Mouse (Mus musculus) c-Kit-positive CD71-positive TER-119-positive erythroid progenitor cells, embryonic 14.5 days (primary cell): ENCODE results near the gene Slf1.
"Not testable (repeated sequence)": the region's sequence is repeated elsewhere in the genome, so short reads cannot be mapped to it uniquely, and the experiment has no call there.

Experiments used
- DNase-seq: peaks from one replicate; pipeline ENCODE4 v3.0.0-alpha.2; 2013; ENCODE audit warnings: low spot score

The Slf1 gene

GRCm38 (mm10) chr13:77134931-77135620, at the start of gene Slf1, which contains the start of gene 2210408I21Rik:
Slf1 (minus strand) TSS chr13:77135473.
2210408I21Rik (plus strand) TSS chr13:77135540.
- DNase-seq: peak; percentile 82

DNA sequence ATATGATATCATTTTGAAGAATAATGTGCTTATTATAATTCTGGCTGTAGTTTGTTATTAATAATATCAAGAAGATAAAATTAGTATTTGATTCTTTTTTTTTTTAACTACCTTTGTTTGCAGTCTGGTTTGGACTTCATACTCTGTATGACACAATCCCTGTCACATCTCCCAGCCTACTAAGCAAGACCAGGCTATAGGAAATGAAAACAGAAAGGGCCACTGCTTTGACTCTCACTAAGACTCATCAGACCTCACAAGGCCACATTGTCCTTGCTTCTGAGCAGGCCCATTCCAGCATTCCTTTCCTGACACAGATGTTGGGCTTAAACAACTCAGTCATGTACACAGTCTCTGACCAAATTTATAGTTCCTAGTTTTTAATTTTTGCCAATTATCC, 42.7 kb upstream of the Slf1 start:
- DNase-seq: no peak

DNA sequence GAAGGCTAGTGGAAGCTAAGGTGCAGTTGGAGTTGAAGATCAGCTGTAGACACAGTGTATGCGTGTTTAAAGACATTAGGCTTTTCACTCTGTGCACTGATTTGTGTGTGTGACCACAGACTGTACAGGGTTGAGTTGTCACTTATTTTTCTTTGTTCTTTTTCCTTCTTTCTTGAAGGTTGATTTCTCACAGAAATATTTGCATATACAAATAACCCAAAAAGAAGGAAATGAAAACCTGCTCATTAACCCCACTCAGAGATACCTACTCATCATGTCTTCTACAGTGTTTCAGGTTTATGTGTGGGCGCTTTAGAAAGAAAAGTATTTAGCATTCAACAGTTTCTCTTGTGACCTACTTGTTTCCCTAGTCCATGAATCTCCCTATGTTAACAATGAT, 5.6 kb upstream of the Slf1 start:
- DNase-seq: no peak

- no peak for DNase-seq
Observed at GRCm38 (mm10) chr13:77135621-77135981, 328 bp upstream of the Slf1 start.

GRCm38 (mm10) chr13:77131132-77131531, 4.1 kb downstream of the Slf1 start:
- DNase-seq: no peak

DNA sequence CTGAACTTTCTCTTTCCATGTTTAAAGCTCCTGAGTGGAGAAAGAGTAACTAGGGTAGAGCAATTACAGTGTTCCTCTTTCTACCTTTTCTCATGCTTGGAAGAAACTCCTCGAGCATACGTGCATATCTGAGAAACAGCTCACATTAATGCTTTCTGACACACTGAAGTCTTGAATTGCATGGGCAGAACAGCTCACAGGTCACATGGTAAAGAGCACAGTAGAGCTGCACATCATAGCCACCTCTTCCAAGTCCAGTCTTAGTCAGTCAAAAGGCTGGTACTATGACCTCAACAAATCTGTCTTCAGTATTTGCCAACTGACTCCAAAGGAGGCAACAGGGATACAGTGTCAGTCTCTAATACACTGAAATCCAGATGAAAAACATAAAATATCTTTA, 7.0 kb downstream of the Slf1 start:
- no peak for DNase-seq

GRCm38 (mm10) chr13:77125159-77125558, 10.1 kb downstream of the Slf1 start:
- DNase-seq: no peak

DNA sequence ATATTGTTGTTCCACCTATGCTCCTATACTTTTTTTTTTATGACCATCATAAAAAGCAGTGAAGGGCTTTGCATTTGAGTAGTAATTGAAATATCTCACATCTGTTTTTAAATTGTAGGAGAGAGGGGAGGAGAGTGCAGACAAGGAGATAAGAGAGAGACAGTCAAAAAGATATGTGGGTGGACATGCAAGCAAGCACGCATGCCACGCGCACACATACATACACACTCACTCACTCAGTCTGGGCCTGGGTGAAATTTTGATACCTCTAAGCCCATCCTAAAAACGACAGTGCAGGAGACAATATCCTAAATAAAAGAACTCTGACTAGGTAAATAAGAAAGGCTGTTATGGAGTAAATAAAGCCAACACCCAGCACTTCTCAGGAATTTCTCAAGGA, 16.6 kb downstream of the Slf1 start:
- no peak for DNase-seq

- DNase-seq: no peak
Observed at GRCm38 (mm10) chr13:77107734-77108133, 27.5 kb downstream of the Slf1 start.

DNA sequence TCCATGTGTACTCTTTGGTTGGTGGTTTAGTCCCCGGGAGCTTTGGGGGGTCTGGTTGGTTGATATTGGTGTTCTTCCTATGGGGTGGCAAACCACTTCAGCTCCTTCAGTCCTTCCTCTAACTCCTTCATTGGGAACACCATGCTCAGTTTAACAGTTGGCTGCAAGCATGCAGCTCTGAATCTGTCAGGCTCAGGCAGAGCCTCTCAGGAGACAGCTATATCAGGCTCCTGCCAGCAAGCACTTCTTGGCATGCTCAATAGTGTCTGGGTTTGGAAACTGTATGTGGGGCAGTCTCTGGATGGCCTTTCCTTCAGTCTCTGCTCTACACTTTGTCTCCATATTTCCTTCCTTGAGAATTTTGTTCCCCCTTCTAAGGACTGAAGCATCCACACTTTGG, 42.4 kb downstream of the Slf1 start:
- not testable (repeated sequence) for DNase-seq

DNA sequence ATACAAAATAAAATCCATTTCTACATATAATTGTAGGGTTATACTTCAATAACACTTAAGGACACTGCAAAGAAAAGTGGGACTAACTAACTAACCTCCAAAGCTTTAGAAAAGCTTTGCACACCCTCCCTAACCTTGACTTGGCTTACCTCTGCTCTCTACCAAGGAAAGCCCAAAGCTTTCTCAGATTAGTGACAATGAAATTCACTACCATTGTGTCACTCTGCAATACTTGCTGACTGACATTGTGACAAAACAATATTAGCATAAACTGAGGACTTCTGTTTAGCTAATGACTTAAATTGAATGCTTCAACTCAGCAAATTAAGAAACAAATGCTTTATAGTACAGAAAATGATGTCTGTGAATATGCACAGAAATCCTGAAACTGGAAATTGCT, 63.2 kb downstream of the Slf1 start:
- no peak for DNase-seq

GRCm38 (mm10) chr13:77068847-77069246, 66.4 kb downstream of the Slf1 start:
- DNase-seq: no peak

DNA sequence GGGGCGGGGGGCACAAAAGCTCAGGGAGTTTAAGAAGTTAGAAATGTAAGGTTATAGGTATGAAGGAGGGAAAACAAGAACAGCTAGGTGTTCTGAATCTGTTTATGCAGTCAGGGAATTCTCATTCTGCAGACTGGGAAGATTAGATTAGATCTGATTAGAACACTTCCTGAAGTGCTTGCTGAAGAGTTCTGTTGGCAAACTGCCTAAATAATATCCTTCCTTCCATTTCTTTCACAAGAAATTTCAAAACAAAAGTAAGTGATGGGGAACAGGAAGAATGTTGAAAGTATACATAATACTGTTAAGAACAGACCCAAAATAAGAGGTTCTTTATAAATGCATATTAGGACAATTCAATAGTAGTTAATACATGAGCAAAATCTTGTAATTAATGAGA, 72.1 kb downstream of the Slf1 start:
- DNase-seq: no peak

DNA sequence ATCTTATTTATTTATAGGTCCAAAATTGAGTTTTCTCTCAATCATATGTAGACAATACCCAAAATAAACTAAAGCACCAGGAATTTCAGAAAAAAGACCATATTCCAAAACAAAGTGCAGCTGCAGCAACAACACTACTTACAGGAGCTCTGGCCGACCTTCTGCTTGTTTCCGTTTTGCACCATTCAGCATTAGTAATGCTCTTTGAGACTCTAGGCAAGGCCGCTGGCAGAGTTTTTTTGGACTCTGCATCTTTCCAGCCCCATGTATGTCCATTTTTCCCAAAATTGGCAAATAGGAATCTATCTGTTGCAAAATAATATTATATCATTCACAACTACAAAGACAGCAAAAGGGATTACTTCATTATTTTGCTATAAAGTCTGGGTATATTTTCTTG, 85.5 kb downstream of the Slf1 start:
- no peak for DNase-seq

DNA sequence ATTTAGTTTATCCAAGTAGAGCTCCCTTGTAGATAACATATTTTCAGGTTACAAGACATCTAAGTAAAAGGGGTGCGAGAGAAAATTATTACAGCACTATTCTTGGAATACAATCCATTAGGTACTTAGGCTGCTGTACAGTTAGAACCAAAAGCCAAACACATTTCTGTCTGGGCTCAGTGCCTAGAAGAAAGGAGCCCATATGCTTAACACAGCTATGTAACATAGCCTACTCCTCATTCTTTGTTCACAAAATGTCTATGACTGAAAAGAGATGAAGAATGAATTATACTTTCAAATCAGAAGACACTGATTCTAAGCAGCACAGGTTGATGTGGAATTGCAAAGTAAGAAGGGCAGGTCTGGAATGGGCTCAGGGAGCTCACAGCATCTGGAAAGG, 86.8 kb downstream of the Slf1 start:
- no peak for DNase-seq

DNA sequence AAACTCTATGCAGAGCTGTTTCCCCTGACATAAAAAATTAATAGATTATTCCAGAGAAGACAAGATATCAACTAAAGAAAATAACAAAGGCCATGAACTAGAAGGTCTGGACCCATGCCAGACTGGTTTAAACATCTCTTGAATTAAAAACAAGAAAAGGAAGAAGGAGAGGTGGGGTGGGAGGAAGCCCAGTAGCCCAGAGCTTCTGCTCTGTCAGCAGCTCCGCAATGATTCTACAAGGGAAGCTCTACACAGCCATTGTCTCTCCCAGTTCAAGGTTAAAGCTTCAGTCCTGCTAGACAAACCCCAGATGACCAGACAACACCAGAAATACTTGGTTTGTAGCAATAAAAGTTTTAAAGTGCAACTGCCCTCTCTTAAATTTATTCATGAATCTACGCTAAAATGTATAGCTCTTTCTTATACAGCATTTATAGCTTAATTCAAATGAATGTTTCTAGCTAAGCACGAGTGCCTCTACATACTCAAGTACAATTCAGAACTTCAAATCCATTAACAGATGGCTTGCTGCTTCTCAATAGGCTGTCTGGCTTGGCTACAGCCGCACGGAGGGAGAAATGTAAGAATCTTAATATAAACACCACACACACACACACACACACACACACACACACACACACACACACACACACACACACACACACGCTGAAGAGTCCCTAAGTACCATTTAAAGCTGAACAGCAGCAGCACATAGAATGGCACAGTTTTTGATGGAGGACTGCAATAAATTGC, 87.9 kb downstream of the Slf1 start:
- DNase-seq: no peak

DNA sequence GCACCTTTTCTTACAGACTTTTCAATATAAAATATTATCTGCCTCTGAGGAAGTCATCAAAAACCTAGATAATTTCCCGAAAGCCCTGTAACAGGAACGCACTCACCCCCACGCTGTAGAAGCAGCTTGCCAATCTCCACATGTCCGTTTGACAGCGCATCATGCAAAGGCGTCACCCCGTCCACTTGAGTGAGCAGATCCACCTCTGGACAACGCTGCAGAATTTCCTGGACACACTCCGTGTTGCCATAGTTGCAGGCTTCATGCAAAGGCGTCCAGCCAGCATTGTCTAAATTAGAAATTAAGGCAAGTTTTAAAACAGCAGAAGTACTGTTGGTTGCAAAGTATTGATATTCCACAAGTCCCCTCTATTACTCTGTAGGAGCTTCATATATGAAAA, 88.9 kb downstream of the Slf1 start:
- no peak for DNase-seq

DNA sequence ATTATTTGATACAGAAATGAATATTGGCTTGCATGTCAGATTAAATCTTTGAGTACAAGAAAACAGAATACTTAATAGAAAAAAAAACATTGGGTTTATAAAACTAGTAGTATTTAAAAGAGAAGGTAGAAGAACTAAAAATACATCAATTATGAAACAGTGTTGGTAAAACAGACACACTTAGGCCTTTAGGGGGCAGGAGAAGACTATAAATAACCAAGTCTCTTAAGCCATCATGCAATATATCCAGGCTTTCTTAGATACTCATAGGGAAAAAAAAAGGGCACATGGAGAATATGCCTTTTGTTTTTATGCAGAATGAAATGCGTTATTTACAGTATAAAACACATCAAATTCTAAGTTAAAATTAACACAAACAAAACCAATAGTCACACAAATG, 89.9 kb downstream of the Slf1 start:
- DNase-seq: peak; percentile 9

- DNase-seq: no peak
Observed at GRCm38 (mm10) chr13:77043375-77043774, 91.9 kb downstream of the Slf1 start.

GRCm38 (mm10) chr13:77029594-77029993, 105.7 kb downstream of the Slf1 start:
- no peak for DNase-seq

DNA sequence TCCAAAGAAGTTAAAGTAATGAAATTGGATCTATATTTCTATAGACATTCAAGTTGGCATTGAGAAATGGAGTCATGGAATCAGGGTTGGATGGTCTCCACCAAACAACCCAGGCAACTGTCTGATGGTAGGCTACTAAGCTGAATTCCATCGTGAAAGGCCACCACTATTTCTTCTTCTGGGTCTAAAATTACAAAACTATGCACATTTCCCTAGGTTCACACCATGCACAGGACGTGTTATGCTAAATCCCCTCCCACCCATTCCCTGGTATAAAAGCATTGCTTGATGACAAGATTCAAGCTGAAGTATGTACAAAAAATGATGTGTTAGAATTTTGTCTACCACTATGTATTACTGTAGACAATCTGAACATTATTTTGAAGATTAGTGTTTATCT, 116.4 kb downstream of the Slf1 start:
- no peak for DNase-seq

- no peak for DNase-seq
Observed at GRCm38 (mm10) chr13:77003684-77004083, 131.6 kb downstream of the Slf1 start.

GRCm38 (mm10) chr13:77002628-77003027, 132.6 kb downstream of the Slf1 start:
- DNase-seq: no peak
